Mouse (Mus musculus): Measurements from ENCODE around the gene Hoxd10. TPM values are rescaled to one million over a fixed set of nuclear protein-coding genes. Genes with fewer than 3 reads are reported as not detected.

Hoxd10 gene
- polyA plus RNA-seq, 1 experiment from 2014 or later, result 0.13 TPM

DNA sequence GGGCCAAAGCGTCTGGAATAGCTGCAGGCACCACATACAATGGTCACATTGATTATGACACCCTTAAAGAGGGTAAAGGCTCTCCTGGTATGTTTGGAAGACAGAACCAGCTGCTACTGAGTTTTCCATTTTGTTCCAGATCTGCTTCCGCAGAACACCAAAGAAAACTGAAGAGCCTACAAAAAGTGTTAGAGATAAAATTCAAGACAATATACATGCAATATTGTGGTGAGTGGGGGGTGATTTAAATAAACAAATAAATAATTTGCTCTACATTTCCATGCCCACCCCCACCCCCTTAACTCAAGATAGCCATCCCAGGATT lies 47.7 kb downstream of the Hoxd10 start:
- in situ Hi-C loops (cut with MboI; ENCODE audit: low pct_unique_long_range_greater_than_20kb), result no loop called here
- POLR2A ChIA-PET, result no interaction called here
- ATAC-seq, result no peak

DNA sequence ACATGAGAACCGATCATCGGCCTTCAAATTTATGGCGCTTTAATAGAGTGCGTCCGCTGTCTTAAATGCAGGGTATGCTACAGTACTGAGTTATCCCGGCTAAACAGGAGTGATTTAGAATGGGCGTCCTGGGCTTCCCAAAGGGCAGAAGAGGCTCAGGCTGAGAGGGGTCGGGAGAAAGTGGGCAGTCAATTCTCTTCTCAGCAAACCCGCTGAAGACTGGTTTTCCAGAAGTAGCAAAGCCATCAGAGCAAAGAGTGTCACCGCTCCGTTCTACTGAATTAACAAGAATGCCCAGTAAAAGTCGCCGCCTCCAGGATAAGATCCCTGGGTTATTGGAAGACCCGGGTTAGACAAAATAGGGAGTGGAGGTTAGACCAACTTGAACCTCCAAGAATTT lies 48.1 kb downstream of the Hoxd10 start:
- POLR2A ChIA-PET, result no interaction called here
- DNase-seq (ENCODE audit: low read depth, low spot score) (no peak), ATAC-seq (no peak)
- TF ChIP-seq CTCF (IDR thresholded peaks at IDR 0.05), result no peak
- CTCF ChIA-PET, result no interaction called here
- in situ Hi-C loops (cut with MboI; ENCODE audit: low pct_unique_long_range_greater_than_20kb), result no loop called here
- no peaks in the 10 kb centered on the region for H3K27me3 ChIP-seq

More for the DNA sequence above, 47.7 kb downstream of the Hoxd10 start:
- CTCF ChIA-PET, result no interaction called here
- H3K27me3 ChIP-seq, result no peaks in the 10 kb centered on the region
- DNase-seq (ENCODE audit: low read depth, low spot score), result no peak
- TF ChIP-seq CTCF (IDR thresholded peaks at IDR 0.05), result no peak

DNA sequence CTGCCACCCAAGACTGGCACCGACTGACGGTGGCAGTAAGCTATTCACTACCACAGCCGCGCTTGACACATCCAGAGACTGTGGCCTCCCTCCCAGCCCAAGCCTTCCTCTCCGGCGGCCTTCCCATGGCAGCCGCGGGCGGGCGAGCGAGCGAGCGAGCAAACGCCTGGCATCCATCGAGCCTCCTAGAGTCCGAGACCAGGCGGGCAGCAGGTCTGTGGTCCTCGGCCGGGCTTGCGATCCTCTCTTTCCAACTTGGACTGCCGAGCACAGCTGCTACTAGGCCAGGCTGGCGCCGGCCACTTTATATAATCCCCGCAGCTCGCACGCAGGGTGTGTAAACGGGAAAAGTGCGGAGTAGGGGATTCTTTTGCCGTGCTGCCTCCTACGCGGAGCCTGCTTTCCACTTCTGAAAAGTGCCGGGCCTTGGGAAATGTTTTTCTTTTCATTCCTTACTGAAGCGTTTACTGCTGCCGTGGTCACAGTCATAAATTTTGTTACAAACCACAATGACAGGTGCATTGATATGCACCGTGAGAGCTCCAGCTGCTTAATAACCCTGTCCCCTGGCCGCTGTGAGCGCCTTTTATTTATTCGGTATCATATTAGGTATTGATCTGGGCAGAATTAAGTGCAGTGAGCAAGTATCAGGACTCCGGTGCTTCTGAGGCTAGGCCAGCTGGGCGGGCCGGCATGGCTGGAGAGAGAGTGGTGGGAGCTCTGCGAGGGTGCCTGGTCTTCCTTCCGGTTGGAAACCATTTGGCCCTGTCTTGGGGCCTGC lies 48.8 kb downstream of the Hoxd10 start:
- CTCF ChIA-PET, result no interaction called here

DNA sequence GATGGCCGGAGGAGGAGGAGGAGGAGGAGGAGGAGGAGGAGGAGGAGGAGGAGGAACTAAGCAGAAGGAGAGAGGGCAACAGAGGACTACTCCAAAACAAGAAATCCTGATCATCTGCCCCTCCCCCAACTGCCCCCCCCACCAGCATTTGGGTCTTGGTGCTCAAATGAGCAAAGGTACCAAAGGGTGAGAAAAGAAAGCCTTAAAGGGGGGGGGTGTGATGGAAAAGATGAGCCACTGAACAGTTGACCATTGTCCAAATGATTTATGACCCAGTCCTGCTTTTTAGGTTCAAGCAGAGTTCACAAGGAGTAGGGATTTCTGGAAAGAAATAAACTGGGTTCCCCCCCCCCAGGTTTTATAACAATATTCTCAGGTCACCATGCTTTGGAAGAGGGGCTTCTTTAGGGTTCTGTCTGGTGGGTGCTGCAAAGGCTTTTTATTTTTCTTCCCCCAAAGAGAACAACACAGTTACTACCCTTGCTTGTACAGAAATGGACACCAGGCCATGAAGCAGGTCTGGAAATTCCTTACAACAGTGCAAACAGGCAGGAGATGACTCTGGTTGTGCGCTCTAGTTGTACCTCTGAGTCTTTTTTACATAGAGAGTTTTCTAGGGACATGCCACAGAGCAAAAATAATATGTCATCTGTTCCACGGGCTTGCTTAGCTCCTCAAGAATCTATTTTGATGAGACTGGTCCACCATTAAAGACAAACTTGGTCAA lies 49.7 kb downstream of the Hoxd10 start:
- ChIA-PET CTCF (no interaction called here), POLR2A (no interaction called here)
- DNase-seq (ENCODE audit: low read depth, low spot score) (no peak), ATAC-seq (no peak)
- TF ChIP-seq CTCF (IDR thresholded peaks at IDR 0.05), result no peak
- in situ Hi-C loops (cut with MboI; ENCODE audit: low pct_unique_long_range_greater_than_20kb), result no loop called here
- H3K27me3 ChIP-seq, result no peaks in the 10 kb centered on the region

More for the DNA sequence above, 48.8 kb downstream of the Hoxd10 start:
- ATAC-seq (no peak), DNase-seq (ENCODE audit: low read depth, low spot score) (no peak)
- no peaks in the 10 kb centered on the region for H3K27me3 ChIP-seq
- TF ChIP-seq CTCF (IDR thresholded peaks at IDR 0.05), result no peak
- POLR2A ChIA-PET, result no interaction called here
- in situ Hi-C loops (cut with MboI; ENCODE audit: low pct_unique_long_range_greater_than_20kb), result no loop called here

DNA sequence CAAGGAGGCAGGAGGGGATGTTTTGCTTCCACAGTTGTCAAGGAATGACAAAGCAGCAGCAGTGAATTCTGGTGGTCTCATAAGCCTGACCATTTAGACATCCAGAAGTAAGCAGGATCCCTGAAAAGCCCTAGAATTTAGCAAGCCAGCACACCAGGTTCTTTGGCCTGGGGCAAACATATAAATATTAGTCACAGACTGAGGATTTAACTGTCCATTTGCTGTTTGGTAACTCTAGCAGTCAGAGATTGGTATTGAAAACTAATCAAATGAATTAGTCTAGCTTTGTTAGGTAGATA lies 50.2 kb downstream of the Hoxd10 start:
- H3K27me3 ChIP-seq, result no peaks in the 10 kb centered on the region
- POLR2A ChIA-PET, result no interaction called here
- ATAC-seq (no peak), DNase-seq (ENCODE audit: low read depth, low spot score) (no peak)
- CTCF ChIA-PET, result no interaction called here
- in situ Hi-C loops (cut with MboI; ENCODE audit: low pct_unique_long_range_greater_than_20kb), result no loop called here
- no peak for TF ChIP-seq CTCF (IDR thresholded peaks at IDR 0.05)

Other genes with a start within 250 kb of the Hoxd10 start
- 18.5 TPM for gene Lnpk, start 112.5 kb upstream of the Hoxd10 start, polyA plus RNA-seq (2021)
- not detected for gene Evx2, start 32.4 kb upstream of the Hoxd10 start, polyA plus RNA-seq (2021)
- gene Hoxd13, start 23.6 kb upstream of the Hoxd10 start, polyA plus RNA-seq (2021), result not detected
- gene Hoxd12, start 16.9 kb upstream of the Hoxd10 start, polyA plus RNA-seq (2021), result not detected
- not detected for gene Hoxd11, start 12.4 kb upstream of the Hoxd10 start, polyA plus RNA-seq (2021)
- gene Hoxd9, start 5.8 kb downstream of the Hoxd10 start, polyA plus RNA-seq (2021), result 8.7 TPM
- gene Hoxd8, start 12.7 kb downstream of the Hoxd10 start, polyA plus RNA-seq (2021), result 17.1 TPM
- gene Hoxd3, start 20.0 kb downstream of the Hoxd10 start, polyA plus RNA-seq (2021), result 0.27 TPM
- 6.7 TPM for gene Hoxd4, start 20.0 kb downstream of the Hoxd10 start, polyA plus RNA-seq (2021)
- gene Gm28230, start 34.8 kb downstream of the Hoxd10 start, polyA plus RNA-seq (2021), result 0.73 TPM
- gene Hoxd1, start 71.1 kb downstream of the Hoxd10 start, polyA plus RNA-seq (2021), result not detected
- 120 TPM for gene Mtx2, start 133.9 kb downstream of the Hoxd10 start, polyA plus RNA-seq (2021)

Measured in Patski (cell line).